Mouse (Mus musculus) cortical plate, adult 2 months (tissue): ENCODE data around the gene Zfp423.

ENCODE experiments used
- CTCF ChIP-seq: fragments of 200-500 bp; IDR thresholded peaks from 2 replicates; pipeline ENCODE4 v1.5.1; 2011; ENCODE audit warnings: mild to moderate bottlenecking, control low read depth, low read length; ENCODE audit not compliant: insufficient read depth; ENCODE audit errors: extremely low read depth
- POLR2A ChIP-seq: fragments of 200-500 bp; IDR thresholded peaks from 2 replicates; pipeline ENCODE4 v1.6.1; 2011; ENCODE audit warnings: mild to moderate bottlenecking, low read length, control low read depth; ENCODE audit not compliant: insufficient read depth; ENCODE audit errors: extremely low read depth

DNA sequence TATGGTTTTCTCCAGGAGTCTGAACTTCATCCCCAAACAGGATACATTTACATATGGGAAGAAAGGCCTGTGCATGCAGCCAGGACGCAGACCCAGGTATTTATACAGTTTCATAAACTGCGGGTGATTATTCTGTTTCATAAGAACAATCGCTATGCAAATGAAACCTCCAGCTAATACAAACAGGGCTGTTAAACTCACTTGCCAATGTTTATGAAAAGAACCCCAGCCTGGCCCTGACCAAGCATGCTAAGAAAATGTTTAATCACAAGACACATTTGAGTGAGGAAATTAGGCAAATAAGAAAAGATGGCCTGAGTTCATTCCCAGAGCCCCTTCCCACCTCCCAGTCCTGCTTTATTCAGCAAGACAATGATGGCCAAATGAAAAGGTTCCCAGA is 22.2 kb downstream of the Zfp423 start:
- TF ChIP-seq POLR2A, result no peak
- no peak for TF ChIP-seq CTCF
